Mouse (Mus musculus) right cerebral cortex, postnatal 4 days (tissue): ENCODE measurements around the gene Slc2a13.

Source experiments
- DNase-seq: peaks from one replicate; pipeline ENCODE4 v3.0.0-alpha.2; 2022

The Slc2a13 gene

GRCm38 (mm10) chr15:91260578-91260977 lies 312.5 kb downstream of the Slc2a13 start:
- no peak for DNase-seq

DNA sequence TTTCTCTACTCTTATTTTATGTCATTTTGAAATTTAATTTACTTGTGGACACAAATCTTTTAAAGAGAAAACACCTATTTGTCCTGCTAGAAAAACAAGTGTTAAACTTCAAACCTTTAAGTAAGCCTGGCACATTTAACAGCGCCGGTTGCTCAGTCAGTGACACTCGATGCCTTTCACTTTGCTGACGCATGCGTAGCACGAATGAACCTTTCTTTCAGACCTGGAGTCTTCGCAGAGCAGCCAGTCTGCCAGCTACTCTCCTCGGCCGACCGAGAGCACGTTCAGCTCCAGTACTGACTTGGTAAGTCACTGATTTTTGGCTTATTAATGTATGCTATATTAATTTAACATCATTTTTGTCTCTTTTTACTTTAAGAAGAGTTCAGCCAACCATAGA lies 315.9 kb downstream of the Slc2a13 start:
- DNase-seq, result no peak

DNA sequence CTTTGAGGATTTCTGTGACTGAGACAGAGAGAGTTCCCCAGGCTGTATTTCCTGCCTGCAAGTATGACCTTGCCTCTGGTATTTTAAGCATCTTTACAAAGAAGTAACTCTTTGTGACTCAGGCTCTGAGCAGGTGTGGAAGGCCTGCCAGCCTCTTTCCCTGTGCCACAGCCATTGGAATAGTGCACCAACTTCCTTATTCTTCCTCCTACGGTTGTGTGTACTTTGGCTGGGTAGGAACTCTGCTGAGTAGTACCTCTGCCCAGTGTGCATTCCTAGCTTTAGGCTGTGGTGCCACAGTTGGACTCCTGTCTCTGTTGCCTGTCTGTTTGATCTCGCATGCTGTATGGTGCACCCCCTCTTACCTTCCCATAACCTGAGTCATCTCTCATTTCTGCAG lies 317.8 kb downstream of the Slc2a13 start:
- DNase-seq, result no peak

DNA sequence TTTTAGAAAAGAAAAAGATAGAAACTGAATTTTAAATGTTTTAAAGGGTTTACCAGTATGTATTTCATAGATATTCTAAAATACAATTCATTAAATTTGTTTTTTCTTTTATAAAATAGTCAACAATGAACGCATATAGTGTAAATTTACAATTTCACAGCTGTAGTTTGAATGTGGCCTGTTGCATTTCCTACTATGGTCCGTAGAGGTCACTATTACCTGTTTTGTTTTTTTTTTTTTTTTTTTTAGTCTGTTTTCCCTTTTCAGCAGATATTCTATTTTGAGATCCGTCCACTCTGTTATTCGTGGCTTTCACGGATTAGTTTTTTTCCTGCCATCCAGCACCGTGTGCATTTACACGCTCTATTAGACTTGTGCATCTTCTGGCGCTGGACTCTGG lies 320.1 kb downstream of the Slc2a13 start:
- DNase-seq, result no peak

GRCm38 (mm10) chr15:91251544-91252408 lies 321.3 kb downstream of the Slc2a13 start:
- no peak for DNase-seq

DNA sequence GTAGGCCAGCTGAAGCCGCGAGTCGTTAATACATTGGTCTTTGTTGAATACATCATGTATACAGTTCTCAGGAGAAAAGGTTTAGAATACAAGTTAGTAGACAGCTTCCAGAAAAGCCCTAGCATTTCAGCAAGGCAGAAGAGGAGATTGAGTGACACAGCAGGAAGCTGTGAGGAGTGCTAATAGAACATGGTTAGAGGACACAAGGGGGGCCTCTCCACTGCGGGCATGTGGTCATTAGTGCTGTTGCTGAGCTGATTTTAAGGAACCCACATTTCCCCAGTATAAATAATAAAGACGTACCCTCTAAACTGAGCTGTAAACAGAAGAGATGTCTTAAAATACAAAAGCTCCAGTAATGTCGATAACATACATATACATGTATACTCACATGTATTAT lies 322.2 kb downstream of the Slc2a13 start:
- peak; percentile 13 for DNase-seq

DNA sequence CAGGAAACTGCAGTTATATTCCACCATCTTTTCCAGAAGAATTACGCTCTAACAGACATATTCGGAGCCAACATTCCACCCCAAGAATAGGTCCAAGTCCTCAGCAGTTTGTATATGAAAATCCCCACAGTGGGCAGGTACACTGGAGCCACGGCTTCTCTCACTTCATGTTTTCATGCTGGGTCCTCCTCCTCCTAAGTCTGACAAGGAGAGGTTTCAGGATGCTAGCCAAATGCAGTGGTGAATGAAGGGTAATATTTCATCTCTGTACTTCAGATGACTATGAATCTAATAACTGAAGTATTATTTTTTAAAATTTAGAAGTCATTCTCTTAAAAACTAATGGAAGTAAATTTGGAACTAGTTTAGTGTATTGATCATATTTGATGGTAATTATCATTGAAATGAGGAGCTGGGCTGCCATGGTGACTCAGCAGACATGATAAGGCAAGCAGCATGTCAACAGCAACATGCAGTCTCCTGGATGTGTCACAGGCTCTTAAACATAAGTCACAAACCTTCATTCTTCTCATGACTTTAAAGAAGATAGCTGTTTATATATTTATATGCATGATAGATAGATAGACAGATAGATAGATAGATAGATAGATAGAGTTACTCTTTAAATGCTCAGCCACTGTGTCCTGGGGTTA lies 332.3 kb downstream of the Slc2a13 start:
- DNase-seq, result no peak

- DNase-seq, result no peak
Measured at GRCm38 (mm10) chr15:91237294-91237693, 335.8 kb downstream of the Slc2a13 start.
